Mouse (Mus musculus): ENCODE measurements around the gene H2-M2.
"Not testable (repeated sequence)": the region's sequence is repeated elsewhere in the genome, so short reads cannot be mapped to it uniquely, and the experiment has no call there.

Gene H2-M2

DNA sequence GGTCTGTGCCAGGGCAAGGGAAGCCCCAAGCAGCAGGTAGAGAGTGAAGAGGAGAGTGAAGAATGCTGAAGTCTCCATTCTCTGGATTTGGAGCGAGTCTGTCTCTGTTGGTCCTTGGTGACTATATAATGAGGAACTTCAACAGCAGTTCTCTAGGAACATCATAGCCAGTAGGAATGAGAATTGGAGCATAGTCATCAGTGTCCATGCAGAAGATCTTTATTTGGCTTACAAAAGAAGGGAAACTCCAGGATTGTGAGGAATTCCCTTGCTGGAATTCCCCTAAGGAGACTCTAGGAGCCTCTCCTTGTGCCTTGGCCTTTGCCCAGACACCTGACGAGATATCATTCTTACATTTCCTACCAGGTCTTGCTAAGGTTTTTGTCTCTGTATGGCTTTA is at the start of gene H2-M2:
Gene H2-M2 (minus strand): TSS at position 101 of the 400 bp plus-strand sequence.
- CTCF ChIA-PET = no interaction called here

DNA sequence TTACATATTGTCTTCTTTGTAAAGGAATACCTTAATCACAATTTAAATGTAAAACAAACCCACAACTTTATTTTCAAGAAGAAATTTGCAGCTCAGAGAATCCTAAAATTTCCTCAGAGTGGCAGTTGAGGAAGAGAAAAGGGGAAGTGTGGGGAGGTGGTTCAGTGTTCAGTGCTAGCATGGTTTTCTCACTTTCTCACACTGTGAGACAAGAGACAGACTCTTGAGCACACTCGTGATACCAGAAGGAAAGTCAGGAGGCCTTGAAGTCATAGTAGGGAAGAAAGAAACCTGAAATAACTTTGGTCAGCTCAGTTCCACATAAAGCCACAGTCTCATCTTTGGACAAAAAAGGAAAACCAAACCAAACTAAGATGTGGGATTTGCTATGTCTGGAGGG is 42.1 kb upstream of the H2-M2 start:
- CTCF ChIA-PET = not testable (repeated sequence)

DNA sequence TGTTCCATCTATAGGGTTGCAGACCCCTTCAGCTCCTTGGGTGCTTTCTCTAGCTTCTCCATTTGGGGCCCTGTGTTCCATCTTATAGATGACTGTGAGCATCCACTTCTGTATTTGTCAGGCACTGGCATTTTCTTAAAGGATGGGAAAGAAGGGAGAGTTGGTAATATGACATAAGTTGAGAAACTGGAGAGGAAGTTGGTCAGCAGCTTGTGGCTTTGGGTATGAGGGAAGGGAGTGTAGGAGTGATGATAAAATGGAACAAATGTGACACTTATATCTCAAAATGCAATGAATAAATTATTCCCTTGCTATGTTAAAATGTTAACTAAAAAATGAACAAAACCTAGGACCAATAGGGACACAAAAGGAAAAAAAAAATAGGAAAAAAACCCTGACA is 41.3 kb upstream of the H2-M2 start:
- CTCF ChIA-PET = not testable (repeated sequence)

DNA sequence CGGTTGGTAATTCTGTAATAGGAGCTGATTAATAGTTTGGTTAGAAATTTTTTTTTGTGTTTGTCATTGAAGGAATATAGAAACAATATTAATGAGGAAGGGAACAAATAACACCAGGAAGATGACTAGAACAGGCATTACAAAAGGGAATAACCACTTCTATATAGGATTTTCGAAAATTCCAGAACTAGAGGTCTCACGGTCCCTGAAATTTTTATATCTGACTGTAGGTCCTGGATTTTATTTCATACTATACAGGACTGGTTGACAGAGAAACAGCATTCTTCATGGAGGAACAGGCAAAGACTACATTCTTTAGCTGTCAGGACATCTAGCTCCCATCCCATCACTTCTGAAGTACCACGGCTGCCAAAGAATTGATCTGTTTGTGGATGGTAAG is 24.4 kb upstream of the H2-M2 start, which contains the start of gene Olfr111:
Gene Olfr111 (plus strand): TSS at position 301 of the 400 bp plus-strand sequence.
- CTCF ChIA-PET = no interaction called here

DNA sequence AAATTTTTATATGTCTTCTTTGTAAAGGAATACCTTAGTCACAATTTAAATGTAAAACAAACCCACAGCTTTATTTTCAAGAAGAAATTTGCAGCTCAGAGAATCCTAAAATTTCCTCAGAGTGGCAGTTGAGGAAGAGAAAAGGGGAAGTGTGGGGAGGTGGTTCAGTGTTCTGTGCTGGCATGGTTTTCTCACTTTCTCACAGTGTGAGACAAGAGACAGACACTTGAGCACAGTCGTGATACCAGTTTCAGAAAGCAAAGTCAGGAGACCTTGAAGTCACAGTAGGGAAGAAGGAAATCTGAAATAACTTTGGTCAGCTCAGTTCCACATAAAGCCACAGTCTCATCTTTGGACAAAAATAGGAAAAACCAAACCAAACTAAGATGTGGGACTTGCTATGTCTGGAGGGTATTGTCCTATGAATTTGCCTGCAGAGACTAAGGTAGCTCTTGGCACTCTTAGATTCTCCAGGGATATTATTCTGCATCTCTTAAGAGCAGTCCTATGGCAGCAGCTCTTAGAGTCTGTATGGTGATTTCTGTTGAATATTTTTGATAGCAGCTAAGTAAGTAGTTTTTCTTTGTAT is 8.7 kb upstream of the H2-M2 start, which contains the start of gene Olfr110:
Gene Olfr110 (plus strand): TSS at position 539 of the 589 bp plus-strand sequence.
- CTCF ChIA-PET = no interaction called here

DNA sequence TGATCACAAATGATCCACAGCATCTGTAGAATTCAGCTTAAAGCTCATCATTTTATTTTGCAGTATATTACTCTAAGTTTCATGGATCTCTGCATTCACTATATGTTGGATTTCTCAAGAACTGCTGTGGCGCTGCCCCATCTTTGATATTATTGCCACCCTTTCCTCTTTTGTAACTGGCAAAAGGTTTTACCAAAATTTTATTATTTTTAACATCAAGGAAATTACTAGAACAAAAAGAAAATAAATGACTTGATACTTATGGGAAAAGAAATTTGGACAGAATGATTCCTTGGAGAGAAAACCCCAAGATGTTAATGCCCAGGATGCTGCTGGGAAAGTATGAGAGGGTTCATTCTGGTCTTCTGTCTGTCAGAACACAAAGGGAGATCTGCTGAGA is 24.7 kb downstream of the H2-M2 start, which contains the start of gene Olfr109:
Gene Olfr109 (plus strand): TSS at position 301 of the 400 bp plus-strand sequence.
- CTCF ChIA-PET = no interaction called here

DNA sequence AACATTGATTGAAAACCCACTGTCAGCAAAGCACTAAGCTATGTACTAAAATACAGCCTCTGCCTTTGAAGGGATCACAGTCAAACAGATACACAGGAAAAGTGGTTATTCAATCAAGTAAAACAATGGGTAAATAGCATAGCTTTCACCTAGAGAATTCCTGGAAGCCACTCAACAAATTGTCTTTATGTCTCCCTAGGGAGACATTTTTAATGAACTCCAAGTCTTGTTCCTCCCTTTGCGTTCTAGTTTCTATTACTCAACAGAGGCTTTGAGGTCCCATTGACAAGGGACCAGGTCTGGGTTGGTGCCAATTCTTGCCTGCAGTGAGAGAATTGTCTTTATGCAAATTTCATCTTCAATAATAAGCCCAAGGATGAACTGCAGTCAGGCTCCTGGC is 38.2 kb downstream of the H2-M2 start, which contains the start of gene Olfr108:
Gene Olfr108 (plus strand): TSS at position 301 of the 400 bp plus-strand sequence.
- CTCF ChIA-PET = no interaction called here

Measured in spleen, embryonic (tissue).